Mouse (Mus musculus) testis, postnatal 14 days (tissue): ENCODE data around the gene Ldlrap1.
"Not testable (repeated sequence)": the region's sequence is repeated elsewhere in the genome, so short reads cannot be mapped to it uniquely, and the experiment has no call there.

Source experiments
- DNase-seq: peaks from one replicate; pipeline ENCODE4 v3.0.0; 2021; ENCODE audit warnings: low spot score

The Ldlrap1 gene

GRCm38 (mm10) chr4:134767426-134768225 is at the start of gene Ldlrap1:
Ldlrap1 (minus strand) TSS chr4:134768024.
- DNase-seq = peak; percentile 78

- DNase-seq = peak; percentile 64
Observed at GRCm38 (mm10) chr4:134814229-134814571, 46.4 kb upstream of the Ldlrap1 start.

GRCm38 (mm10) chr4:134813406-134814228 is 45.8 kb upstream of the Ldlrap1 start:
- no peak for DNase-seq

GRCm38 (mm10) chr4:134804765-134805164 is 36.9 kb upstream of the Ldlrap1 start:
- peak; percentile 64 for DNase-seq

GRCm38 (mm10) chr4:134802765-134803164 is 34.9 kb upstream of the Ldlrap1 start:
- DNase-seq = no peak

- DNase-seq = no peak
Observed at GRCm38 (mm10) chr4:134802155-134802554, 34.3 kb upstream of the Ldlrap1 start.

- no peak for DNase-seq
Observed at GRCm38 (mm10) chr4:134800693-134801092, 32.9 kb upstream of the Ldlrap1 start.

GRCm38 (mm10) chr4:134800098-134800497 is 32.3 kb upstream of the Ldlrap1 start:
- no peak for DNase-seq

- peak; percentile 41 for DNase-seq
Observed at GRCm38 (mm10) chr4:134799272-134799671, 31.4 kb upstream of the Ldlrap1 start.

- no peak for DNase-seq
Observed at GRCm38 (mm10) chr4:134798861-134799260, 31.0 kb upstream of the Ldlrap1 start.

- no peak for DNase-seq
Observed at GRCm38 (mm10) chr4:134797621-134798020, 29.8 kb upstream of the Ldlrap1 start.

GRCm38 (mm10) chr4:134796581-134797361 is 28.9 kb upstream of the Ldlrap1 start:
- DNase-seq = no peak

- DNase-seq = no peak
Observed at GRCm38 (mm10) chr4:134795819-134796485, 28.1 kb upstream of the Ldlrap1 start.

- not testable (repeated sequence) for DNase-seq
Observed at GRCm38 (mm10) chr4:134794959-134795358, 27.1 kb upstream of the Ldlrap1 start.

- no peak for DNase-seq
Observed at GRCm38 (mm10) chr4:134793213-134793956, 25.6 kb upstream of the Ldlrap1 start.

GRCm38 (mm10) chr4:134791731-134792130 is 23.9 kb upstream of the Ldlrap1 start:
- no peak for DNase-seq

GRCm38 (mm10) chr4:134786946-134787345 is 19.1 kb upstream of the Ldlrap1 start:
- no peak for DNase-seq

- DNase-seq = no peak
Observed at GRCm38 (mm10) chr4:134784701-134785100, 16.9 kb upstream of the Ldlrap1 start.

GRCm38 (mm10) chr4:134779136-134779934 is 11.5 kb upstream of the Ldlrap1 start:
- no peak for DNase-seq

- DNase-seq = no peak
Observed at GRCm38 (mm10) chr4:134776246-134776645, 8.4 kb upstream of the Ldlrap1 start.
